Mouse (Mus musculus) gastrocnemius, postnatal 4 days (tissue): Measurements from ENCODE around the gene Cabp2. TPM values are rescaled to one million over a fixed set of nuclear protein-coding genes. Genes with fewer than 3 reads are reported as not detected.
A peak's percentile ranks its signal among the peaks of the same experiment; 100 is the strongest.
"Not testable (repeated sequence)": the region's sequence is repeated elsewhere in the genome, so short reads cannot be mapped to it uniquely, and the experiment has no call there.

Source experiments
- DNase-seq, 2 experiments: peaks; one replicate each; pipeline ENCODE4 v3.0.0; 2021 to 2022; ENCODE audit warnings: low spot score in 2 of 2, mixed read lengths in 2 of 2
- total RNA-seq, 2 experiments: library from RNA; stranded (reverse); gene quantifications; 2 replicates each; pipeline ENCODE4 v1.2.3; 2021

Gene Cabp2
- total RNA-seq, 2 experiments from 2014 or later = not detected

GRCm38 (mm10) chr19:4122411-4123370 lies 41.3 kb downstream of the Cabp2 start:
- no peak for DNase-seq

DNA sequence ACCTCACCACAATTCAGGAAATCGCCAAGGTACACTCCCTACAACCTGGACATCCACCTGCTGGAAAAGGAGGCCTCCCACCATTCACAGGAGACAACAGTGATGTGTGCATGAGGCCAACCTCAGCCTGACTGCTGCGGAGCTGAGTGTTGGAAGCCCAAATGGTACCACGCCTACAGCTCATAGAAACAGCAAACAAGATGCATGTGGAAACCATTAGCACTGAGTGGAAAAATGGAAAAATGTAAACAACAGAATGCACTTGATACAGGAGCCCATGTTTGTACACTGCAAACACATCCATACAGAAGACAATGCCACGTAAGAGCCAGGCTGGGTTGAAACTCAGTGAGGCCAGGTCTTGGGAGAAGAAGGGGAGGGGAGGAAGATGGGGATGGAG lies 43.1 kb downstream of the Cabp2 start:
- DNase-seq = no peak

- not testable (repeated sequence) for DNase-seq
Measured at GRCm38 (mm10) chr19:4125268-4125667, 43.9 kb downstream of the Cabp2 start.

DNA sequence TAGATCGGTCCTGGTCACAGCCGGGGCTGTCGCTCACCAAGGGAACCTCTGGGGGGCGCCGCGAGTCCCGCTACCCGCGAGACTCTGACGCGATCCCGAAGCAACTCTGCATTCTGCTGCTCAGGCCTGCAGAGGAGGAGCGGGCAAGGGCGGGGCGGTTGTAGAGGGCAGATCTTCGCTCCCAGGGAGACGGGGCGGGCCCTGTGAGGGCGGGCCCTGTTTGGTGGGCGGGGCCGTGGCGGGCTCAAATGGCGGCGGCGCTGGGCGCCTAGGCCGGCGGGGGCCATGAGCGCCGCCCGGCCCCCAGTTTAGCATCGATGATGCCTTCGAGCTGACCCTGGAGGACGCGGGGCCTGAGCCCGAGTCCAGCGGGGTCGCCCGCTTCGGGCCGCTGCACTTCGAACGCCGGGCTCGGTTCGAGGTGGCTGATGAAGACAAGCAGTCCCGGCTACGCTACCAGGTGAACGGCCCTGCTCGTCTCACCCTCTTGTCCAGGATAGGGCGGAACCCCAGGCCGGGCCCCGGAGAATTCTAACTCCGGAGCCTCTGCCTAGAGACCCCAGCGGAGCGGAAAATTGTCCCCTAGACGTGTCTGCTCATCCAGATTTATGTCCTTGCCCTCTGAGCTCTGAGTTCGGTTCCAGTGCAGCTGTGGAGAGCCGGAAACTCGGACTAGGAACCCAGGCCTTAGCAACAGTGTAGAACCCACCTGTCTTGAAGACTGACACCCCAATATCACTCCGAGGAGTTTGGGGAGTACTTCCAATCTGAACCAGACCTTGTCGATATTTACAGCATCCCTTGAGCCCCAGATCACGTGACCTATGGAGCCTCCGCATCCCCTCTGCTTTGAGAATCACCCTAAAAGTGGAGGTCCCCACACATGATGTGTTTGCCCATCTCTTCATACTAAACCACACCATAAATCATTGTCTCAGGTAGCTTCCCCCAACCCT lies 44.6 kb downstream of the Cabp2 start, which contains the start of gene Aip:
Aip (minus strand) TSS at position 118 of the 956 bp plus-strand sequence.
- peak; percentile 96 to 99 for DNase-seq

GRCm38 (mm10) chr19:4126759-4127495 lies 45.5 kb downstream of the Cabp2 start:
- no peak for DNase-seq

- DNase-seq = no peak
Measured at GRCm38 (mm10) chr19:4129462-4129861, 48.1 kb downstream of the Cabp2 start.

DNA sequence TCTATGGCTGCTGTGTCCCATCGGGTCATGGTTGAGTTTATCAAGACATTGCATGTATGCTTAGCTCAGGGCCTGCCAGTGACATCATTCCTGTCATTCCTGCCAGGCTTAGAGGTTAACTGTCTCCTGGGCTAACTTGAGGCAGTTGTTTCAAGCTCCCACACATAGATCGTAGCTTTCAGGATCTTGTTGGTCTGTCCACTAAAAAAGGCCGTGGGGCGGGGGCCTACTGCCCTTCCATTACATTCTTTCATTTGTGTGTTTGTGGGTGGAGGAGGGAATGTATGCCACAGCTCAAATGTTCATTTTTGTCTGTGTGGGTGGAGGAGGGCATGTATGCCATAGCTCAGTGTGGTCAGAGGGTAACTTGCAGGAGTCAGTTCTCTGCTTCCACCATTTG lies 48.7 kb downstream of the Cabp2 start:
- no peak for DNase-seq

GRCm38 (mm10) chr19:4131075-4131474 lies 49.7 kb downstream of the Cabp2 start:
- no peak for DNase-seq

- no peak for DNase-seq
Measured at GRCm38 (mm10) chr19:4131768-4132167, 50.4 kb downstream of the Cabp2 start.

GRCm38 (mm10) chr19:4134354-4134753 lies 53.0 kb downstream of the Cabp2 start:
- no peak for DNase-seq

GRCm38 (mm10) chr19:4135229-4135962 lies 54.0 kb downstream of the Cabp2 start:
- not testable (repeated sequence) for DNase-seq

DNA sequence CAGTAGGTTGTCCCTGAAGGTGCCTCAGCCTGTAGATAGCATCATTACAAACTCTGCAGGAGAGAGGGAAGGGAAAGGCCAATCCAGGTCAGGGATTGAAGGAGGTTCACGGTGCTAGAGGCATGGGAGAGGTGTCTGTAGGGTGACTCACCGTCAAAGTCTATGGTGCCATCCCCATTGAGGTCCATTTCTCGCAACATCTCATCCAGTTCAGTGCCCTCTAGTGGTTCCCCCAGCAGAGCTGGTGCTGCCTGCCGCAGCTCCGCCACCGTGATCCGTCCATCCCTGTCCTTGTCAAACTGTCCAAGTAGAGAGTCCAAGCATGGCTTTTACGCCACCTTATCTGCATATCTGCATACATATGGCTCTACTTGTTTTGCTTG lies 54.6 kb downstream of the Cabp2 start:
- not testable (repeated sequence) for DNase-seq

- no peak for DNase-seq
Measured at GRCm38 (mm10) chr19:4136463-4136862, 55.1 kb downstream of the Cabp2 start.

Other genes with a start within 250 kb of the Cabp2 start
- 10 to 100 TPM; 13.6 to 14.9 TPM for gene Chka, start 229.8 kb upstream of the Cabp2 start, total RNA-seq
- 10 to 100 TPM; 25.9 to 34.5 TPM for gene Tcirg1, start 174.4 kb upstream of the Cabp2 start, total RNA-seq
- gene Ndufs8, start 168.8 kb upstream of the Cabp2 start, total RNA-seq = 100 to 1,000 TPM; 182 to 186 TPM
- gene Aldh3b1, start 151.8 kb upstream of the Cabp2 start, total RNA-seq = 1 to 10 TPM; 6.7 to 7.1 TPM
- 10 to 100 TPM; 25.8 to 26.8 TPM for gene Unc93b1, start 146.4 kb upstream of the Cabp2 start, total RNA-seq
- under 1 TPM; 0.08 to 0.12 TPM for gene Aldh3b3, start 122.9 kb upstream of the Cabp2 start, total RNA-seq
- 1 to 10 TPM in 1 of 2 experiments, under 1 TPM in 1; 0.88 to 1.7 TPM for gene Aldh3b2, start 109.2 kb upstream of the Cabp2 start, total RNA-seq
- 1 to 10 TPM; 7.0 to 7.6 TPM for gene Acy3, start 95.0 kb upstream of the Cabp2 start, total RNA-seq
- gene Tbx10, start 88.8 kb upstream of the Cabp2 start, total RNA-seq = not detected
- 10 to 100 TPM; 18.5 to 19.0 TPM for gene Nudt8, start 81.0 kb upstream of the Cabp2 start, total RNA-seq
- gene Gm49405, start 81.0 kb upstream of the Cabp2 start, total RNA-seq = under 1 TPM; 0.49 to 0.74 TPM
- gene Doc2g, start 78.3 kb upstream of the Cabp2 start, total RNA-seq = 1 to 10 TPM; 1.1 to 2.4 TPM
- 100 to 1,000 TPM; 314 to 350 TPM for gene Ndufv1, start 68.8 kb upstream of the Cabp2 start, total RNA-seq
- 100 to 1,000 TPM; 205 to 221 TPM for gene Gstp1, start 43.6 kb upstream of the Cabp2 start, total RNA-seq
- gene Gstp2, start 35.6 kb upstream of the Cabp2 start, total RNA-seq = 10 to 100 TPM; 40.2 to 49.5 TPM
- 1 to 10 TPM in 1 of 2 experiments, not detected in 1; 1.1 TPM for gene Gstp3, start 22.0 kb upstream of the Cabp2 start, total RNA-seq
- gene Cdk2ap2, start 15.6 kb downstream of the Cabp2 start, total RNA-seq = 10 to 100 TPM; 22.9 to 23.9 TPM
- gene Pitpnm1, start 18.4 kb downstream of the Cabp2 start, total RNA-seq = 1 to 10 TPM; 6.1 to 7.3 TPM
- 10 to 100 TPM; 49.9 to 61.1 TPM for gene Aip, start 44.3 kb downstream of the Cabp2 start, total RNA-seq
- gene Gpr152, start 58.2 kb downstream of the Cabp2 start, total RNA-seq = not detected
- not detected for gene Cabp4, start 62.5 kb downstream of the Cabp2 start, total RNA-seq
- gene Coro1b, start 67.0 kb downstream of the Cabp2 start, total RNA-seq = 10 to 100 TPM; 73.6 to 74.5 TPM
- gene Ptprcap, start 72.0 kb downstream of the Cabp2 start, total RNA-seq = 1 to 10 TPM; 1.9 to 2.2 TPM
- gene Rps6kb2, start 81.8 kb downstream of the Cabp2 start, total RNA-seq = 10 to 100 TPM; 34.7 to 38.0 TPM
- 10 to 100 TPM; 65.5 to 69.4 TPM for gene Carns1, start 93.9 kb downstream of the Cabp2 start, total RNA-seq
- gene Tbc1d10c, start 109.7 kb downstream of the Cabp2 start, total RNA-seq = 1 to 10 TPM; 5.1 to 5.2 TPM
- 100 to 1,000 TPM; 432 to 472 TPM for gene Ppp1ca, start 110.5 kb downstream of the Cabp2 start, total RNA-seq
- 1 to 10 TPM; 7.3 to 8.3 TPM for gene Rad9a, start 120.1 kb downstream of the Cabp2 start, total RNA-seq
- gene Clcf1, start 132.7 kb downstream of the Cabp2 start, total RNA-seq = 1 to 10 TPM; 1.6 to 2.7 TPM
- not detected for gene AC109138.7, start 132.8 kb downstream of the Cabp2 start, total RNA-seq
- gene Pold4, start 150.3 kb downstream of the Cabp2 start, total RNA-seq = 10 to 100 TPM; 31.4 to 34.3 TPM
- gene Ssh3, start 187.6 kb downstream of the Cabp2 start, total RNA-seq = 1 to 10 TPM; 4.4 to 5.2 TPM
- gene Ankrd13d, start 201.6 kb downstream of the Cabp2 start, total RNA-seq = 1 to 10 TPM; 2.2 to 2.6 TPM
- gene Grk2, start 224.6 kb downstream of the Cabp2 start, total RNA-seq = 10 to 100 TPM; 42.9 to 43.8 TPM